Mouse (Mus musculus) heart, embryonic 10.5 days (tissue): ENCODE measurements around the gene Tnip1. TPM values are rescaled to one million over a fixed set of nuclear protein-coding genes. Genes with fewer than 3 reads are reported as not detected.
"Not testable (repeated sequence)": the region's sequence is repeated elsewhere in the genome, so short reads cannot be mapped to it uniquely, and the experiment has no call there.

ENCODE experiments used
- DNase-seq: peaks from one replicate; pipeline ENCODE4 v3.0.0-alpha.2; 2017; ENCODE audit warnings: low spot score
- H3K27ac ChIP-seq: fragments of 300-500 bp; sonication (generic); 2 replicates; pipeline ENCODE4 v1.5.1; 2016; ENCODE audit warnings: mild to moderate bottlenecking
- H3K27me3 ChIP-seq: fragments of 300-500 bp; sonication (generic); 2 replicates; pipeline ENCODE4 v1.6.1; 2016; ENCODE audit warnings: mild to moderate bottlenecking; ENCODE audit not compliant: poor library complexity, insufficient read depth, severe bottlenecking
- H3K36me3 ChIP-seq: fragments of 300-500 bp; sonication (generic); 2 replicates; pipeline ENCODE4 v1.6.1; 2016; ENCODE audit warnings: mild to moderate bottlenecking, moderate library complexity
- H3K4me1 ChIP-seq: fragments of 300-500 bp; sonication (generic); 2 replicates; pipeline ENCODE4 v1.6.1; 2016; ENCODE audit warnings: mild to moderate bottlenecking
- H3K4me3 ChIP-seq: fragments of 300-500 bp; sonication (generic); 2 replicates; pipeline ENCODE4 v1.5.1; 2016; ENCODE audit warnings: mild to moderate bottlenecking, moderate library complexity
- H3K9me3 ChIP-seq: fragments of 300-500 bp; sonication (generic); 2 replicates; pipeline ENCODE4 v1.6.1; 2016; ENCODE audit warnings: mild to moderate bottlenecking, moderate library complexity
- WGBS: fragments of 180-500 bp; shearing (Covaris S2); methylation state at CpG from one replicate; pipeline ENCODE4 v1.1.7; 2016; 5-methylcytosine and 5-hydroxymethylcytosine counted together
- polyA plus RNA-seq: library from polyadenylated mRNA; unstranded; fragments of >200 nt; fragmentation: Nextera tagmentation; extraction: Ambion mirVana; gene quantifications from 2 replicates; pipeline ENCODE4 v1.2.1, GENCODE M21; 2016

The Tnip1 gene
- polyA plus RNA-seq, 1 experiment from 2014 or later, result 22.7 TPM

DNA sequence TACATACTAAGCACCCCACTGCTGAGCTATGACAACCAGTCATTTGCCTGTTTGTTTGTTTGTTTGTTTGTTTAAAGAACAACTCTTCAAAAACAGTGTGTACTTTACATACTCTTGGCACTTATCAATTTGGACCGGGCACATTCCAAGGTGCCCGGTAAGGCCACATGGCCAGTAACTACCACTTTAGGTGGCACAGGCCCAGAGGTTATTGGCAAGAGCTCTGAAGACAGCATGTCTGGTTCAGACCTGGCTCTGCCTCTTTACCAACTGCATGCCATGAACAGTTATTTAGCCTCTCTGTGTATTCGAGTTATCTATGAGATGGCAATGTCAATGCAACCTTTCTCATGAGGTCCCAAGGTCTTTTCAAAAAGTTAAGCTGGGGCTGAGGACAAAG is 66.1 kb downstream of the Tnip1 start:
- not testable (repeated sequence) for H3K36me3 ChIP-seq, DNase-seq, H3K4me3 ChIP-seq, H3K27me3 ChIP-seq, H3K9me3 ChIP-seq, H3K27ac ChIP-seq
- 82% methylated on average over 3 of the region's 3 CpGs for WGBS
- H3K4me1 ChIP-seq, result peaks cover 14% of the 10 kb centered on the region; the same call in 1 of the 2 replicates

DNA sequence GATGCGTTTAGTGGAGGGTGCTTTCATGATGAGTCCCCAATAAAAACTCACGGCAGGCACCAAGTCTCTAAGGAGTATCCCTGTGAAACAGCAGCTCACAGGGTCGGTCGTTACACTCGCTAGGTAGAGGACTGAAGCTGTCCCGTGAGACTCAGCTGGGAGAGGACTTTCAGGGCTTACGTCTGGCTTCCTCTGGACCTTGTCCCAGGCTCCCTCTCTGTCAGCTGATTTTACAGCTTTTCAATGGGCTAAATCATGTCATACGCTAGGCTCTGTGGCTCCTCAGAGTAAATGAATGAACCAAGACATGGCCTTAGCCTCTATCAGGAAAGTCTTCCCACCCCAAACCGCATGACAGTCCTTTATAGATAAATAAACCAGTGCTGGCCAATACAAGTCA is 68.1 kb downstream of the Tnip1 start:
- DNase-seq, result no peak
- no peak overlapping the region for H3K4me3 ChIP-seq
- WGBS, result 68% methylated on average over 9 of the region's 9 CpGs
- H3K9me3 ChIP-seq, result no peaks in the 10 kb centered on the region
- no peaks in the 10 kb centered on the region for H3K36me3 ChIP-seq
- H3K27me3 ChIP-seq, result no peaks in the 10 kb centered on the region
- no peak overlapping the region for H3K27ac ChIP-seq
- H3K4me1 ChIP-seq, result peaks cover 14% of the 10 kb centered on the region; the same call in 1 of the 2 replicates

DNA sequence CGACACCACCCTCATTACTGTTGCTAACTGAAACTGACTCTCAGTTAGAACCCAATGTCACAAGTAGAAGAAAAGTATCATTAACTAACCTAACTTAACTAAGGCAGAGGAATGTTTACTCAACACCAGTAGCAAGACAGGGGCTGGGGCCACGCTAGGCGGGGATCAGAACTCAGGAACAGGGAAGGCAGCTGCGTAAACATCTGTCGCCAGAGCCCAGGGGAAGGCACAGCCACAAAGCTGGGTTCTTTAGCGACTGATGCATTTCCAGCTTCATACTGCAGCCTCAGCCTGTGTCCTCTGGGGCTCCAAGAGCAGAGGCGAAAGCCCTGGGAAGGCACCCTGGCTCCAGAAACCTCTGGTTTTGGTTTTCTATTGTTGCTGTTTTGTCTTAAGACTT is 70.6 kb downstream of the Tnip1 start:
- Histone ChIP-seq H3K27ac (no peak overlapping the region), H3K27me3 (no peaks in the 10 kb centered on the region), H3K36me3 (no peaks in the 10 kb centered on the region), H3K4me3 (no peak overlapping the region), H3K9me3 (no peaks in the 10 kb centered on the region), H3K4me1 (0 out of 2 replicates have a peak, but pooled peaks cover 2% of the 10 kb centered on the region)
- no peak for DNase-seq
- 54% methylated on average over 7 of the region's 7 CpGs for WGBS

DNA sequence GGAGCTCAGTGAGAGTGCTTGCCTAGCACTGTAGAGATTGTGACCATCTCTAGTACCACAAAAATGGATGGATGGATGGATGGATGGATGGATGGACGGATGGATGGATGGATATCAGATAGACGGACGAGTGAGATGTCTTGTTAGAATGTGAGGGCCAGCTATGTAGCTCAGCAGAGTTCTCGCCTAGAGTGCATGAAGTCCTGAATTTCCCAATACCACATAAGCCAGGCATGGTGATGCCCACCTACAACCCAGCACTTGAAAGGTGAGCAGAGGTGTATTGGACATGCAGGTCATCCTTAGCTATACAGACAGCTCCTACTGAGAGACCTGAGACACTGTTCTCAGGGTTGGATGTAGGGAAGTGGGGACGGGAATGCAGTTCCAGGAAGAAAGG is 71.4 kb downstream of the Tnip1 start:
- Histone ChIP-seq H3K9me3 (no peaks in the 10 kb centered on the region), H3K4me3 (no peak overlapping the region), H3K27ac (no peak overlapping the region), H3K36me3 (no peaks in the 10 kb centered on the region), H3K4me1 (no peaks in the 10 kb centered on the region), H3K27me3 (no peaks in the 10 kb centered on the region)
- 83% methylated on average over 5 of the region's 5 CpGs for WGBS
- DNase-seq, result no peak

DNA sequence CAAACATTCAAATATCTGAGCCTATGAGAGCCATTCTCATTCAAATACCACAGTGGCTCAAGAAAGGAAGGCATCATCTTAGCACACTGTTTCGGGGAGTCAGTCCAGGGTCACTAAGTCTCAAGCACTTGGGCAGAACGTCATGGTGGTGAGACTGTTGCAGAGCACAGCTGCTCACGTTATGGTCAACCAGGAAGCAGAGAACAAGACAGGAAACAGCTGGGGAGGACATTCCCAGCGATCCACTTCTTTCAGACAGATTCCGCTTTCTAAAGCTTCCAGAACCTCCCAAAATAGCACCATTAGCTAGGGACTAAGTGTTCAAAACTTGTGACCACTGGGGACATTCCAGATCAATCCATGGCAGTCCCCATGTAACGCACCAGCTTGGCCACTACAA is 74.8 kb downstream of the Tnip1 start:
- 64% methylated on average over 6 of the region's 6 CpGs for WGBS
- no peak for DNase-seq
- peaks cover 22% of the 10 kb centered on the region for H3K4me1 ChIP-seq
- no peaks in the 10 kb centered on the region for H3K27me3 ChIP-seq
- H3K9me3 ChIP-seq, result no peaks in the 10 kb centered on the region
- no peak overlapping the region for H3K4me3 ChIP-seq
- no peak overlapping the region for H3K27ac ChIP-seq
- no peaks in the 10 kb centered on the region for H3K36me3 ChIP-seq

DNA sequence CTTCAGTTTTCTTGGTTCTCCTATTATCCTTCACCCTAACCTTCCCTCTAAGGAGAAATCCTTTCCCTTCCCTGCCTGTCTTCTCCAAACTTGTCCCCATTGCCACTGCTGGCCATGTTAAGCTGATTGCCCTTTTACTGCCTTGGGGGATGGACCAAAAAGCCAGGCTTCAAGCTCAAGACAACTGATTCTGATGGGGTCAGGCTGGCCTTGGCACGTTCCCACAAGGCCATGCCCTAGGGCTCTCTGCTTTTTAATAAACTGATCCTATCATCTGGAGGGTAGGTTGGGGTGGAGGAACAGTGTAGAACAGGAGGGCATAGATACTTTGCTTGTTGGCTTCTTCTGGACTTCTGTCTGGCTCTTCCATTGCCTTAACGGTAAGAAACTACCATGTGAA is 77.3 kb downstream of the Tnip1 start:
- Histone ChIP-seq H3K36me3 (no peaks in the 10 kb centered on the region), H3K4me1 (peaks cover 42% of the 10 kb centered on the region), H3K4me3 (no peak overlapping the region), H3K9me3 (no peaks in the 10 kb centered on the region), H3K27ac (peak overlapping the region; percentile 77), H3K27me3 (no peaks in the 10 kb centered on the region)
- no peak for DNase-seq
- WGBS, result 84% methylated on average over 2 of the region's 2 CpGs

DNA sequence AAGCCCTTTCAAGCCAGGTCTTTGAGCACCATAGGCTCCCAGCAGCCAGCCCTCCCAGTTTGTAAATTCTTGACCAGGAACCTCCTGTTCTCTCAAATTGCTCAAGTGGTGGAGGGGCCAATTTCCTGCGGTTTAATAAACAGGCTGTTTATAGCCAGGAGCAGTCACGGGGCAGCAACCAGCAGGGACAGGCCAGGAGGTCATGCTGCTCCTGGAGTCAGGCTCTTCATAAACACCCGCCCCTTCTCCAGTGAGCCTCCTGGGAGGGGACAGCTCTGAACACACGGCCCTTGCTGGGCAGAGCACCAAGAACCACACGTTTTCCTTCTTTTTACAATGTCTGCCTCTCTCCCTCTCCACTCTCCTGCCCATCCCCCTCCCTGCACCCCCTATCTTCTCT is 77.8 kb downstream of the Tnip1 start:
- no peak for DNase-seq
- WGBS, result 22% methylated on average over 5 of the region's 5 CpGs
- Histone ChIP-seq H3K27ac (peak overlapping the region; percentile 77), H3K9me3 (no peaks in the 10 kb centered on the region), H3K27me3 (no peaks in the 10 kb centered on the region), H3K36me3 (no peaks in the 10 kb centered on the region), H3K4me1 (peaks cover 47% of the 10 kb centered on the region), H3K4me3 (no peak overlapping the region)

DNA sequence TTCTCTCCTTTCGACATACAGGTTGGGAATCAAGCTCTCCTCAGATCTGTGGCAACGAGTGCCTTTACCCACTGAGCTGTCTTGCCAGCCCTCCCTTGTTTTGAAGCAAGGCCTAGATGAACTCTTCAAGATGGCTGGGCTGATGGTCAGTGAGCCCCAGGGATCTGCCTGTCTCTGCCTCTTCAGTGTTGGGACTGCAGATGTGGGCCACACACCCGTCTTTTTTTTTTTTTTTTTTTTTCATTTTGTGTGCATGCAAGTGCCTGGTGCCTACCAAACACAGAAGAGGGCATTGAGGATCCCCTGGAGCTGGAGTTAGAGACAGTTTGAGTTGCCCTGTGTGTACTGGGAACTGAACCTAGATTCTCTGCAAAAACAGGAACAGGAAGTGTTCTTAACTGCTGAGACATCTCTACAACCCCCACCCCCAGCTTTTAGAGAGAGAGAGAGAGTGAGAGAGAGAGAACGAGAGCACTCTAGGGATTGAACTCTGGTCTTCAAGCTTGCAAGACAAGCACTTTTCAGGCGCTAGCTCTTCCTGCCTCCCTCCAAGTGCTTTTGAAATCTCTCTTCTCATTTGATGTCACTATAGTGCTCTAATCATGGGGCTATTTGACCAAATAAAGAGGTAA is 78.4 kb downstream of the Tnip1 start:
- no peak for DNase-seq
- Histone ChIP-seq H3K4me1 (peaks cover 53% of the 10 kb centered on the region), H3K9me3 (no peaks in the 10 kb centered on the region), H3K27me3 (no peaks in the 10 kb centered on the region), H3K27ac (peak overlapping the region; percentile 77), H3K4me3 (no peak overlapping the region), H3K36me3 (no peaks in the 10 kb centered on the region)
- 73% methylated on average over 5 of the region's 5 CpGs for WGBS

DNA sequence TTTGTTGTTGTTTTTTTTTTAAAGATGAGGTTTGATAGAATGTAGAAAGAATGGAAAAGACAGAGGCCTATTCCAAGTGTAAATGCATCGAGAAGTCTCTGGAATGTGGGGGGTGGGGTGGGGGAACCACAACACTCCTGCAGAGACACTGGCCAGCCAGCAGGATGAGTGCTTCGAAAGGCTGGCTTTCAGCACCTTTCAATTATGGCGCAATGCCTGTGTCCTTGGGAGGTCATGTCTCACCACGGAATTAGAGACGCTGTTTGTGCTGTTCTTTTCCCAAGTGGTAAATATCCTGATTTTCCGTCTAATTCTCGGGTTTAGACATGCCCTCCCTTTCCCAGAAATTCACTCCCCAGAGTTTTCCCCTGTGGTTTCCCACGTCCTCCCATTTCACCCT is 80.0 kb downstream of the Tnip1 start:
- peak overlapping the region; percentile 89 for H3K27ac ChIP-seq
- WGBS, result 16% methylated on average over 8 of the region's 8 CpGs
- DNase-seq, result peak; percentile 89

DNA sequence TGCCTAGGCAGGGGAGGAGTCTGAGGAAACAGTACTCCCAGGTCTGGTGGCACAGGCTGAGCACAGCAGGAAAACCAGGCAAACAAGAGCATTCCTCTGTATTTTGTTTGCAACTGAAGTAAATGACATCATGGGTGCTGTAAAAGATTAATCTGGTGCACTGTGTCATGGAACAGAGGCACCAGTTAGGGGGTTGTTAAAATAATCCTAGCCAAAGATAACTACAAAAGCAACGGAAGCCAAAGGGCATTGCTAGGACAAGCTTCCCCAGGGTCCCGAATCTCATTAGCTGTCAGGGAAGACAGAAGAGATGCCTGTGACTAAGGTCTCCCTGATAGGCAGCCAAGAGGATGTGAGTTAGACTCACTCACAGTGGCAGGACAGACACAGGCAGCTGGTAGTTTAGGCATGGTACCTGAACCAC is 81.7 kb downstream of the Tnip1 start:
- no peak for DNase-seq
- peak overlapping the region; percentile 87 for H3K27ac ChIP-seq
- no peaks in the 10 kb centered on the region for H3K36me3 ChIP-seq
- H3K27me3 ChIP-seq, result no peaks in the 10 kb centered on the region
- no peak overlapping the region for H3K4me3 ChIP-seq
- H3K4me1 ChIP-seq, result peaks cover 53% of the 10 kb centered on the region
- 0% methylated on average over 2 of the region's 2 CpGs for WGBS
- H3K9me3 ChIP-seq, result no peaks in the 10 kb centered on the region

More for the DNA sequence above, 80.0 kb downstream of the Tnip1 start:
- Histone ChIP-seq H3K9me3 (no peaks in the 10 kb centered on the region), H3K4me3 (no peak overlapping the region), H3K36me3 (no peaks in the 10 kb centered on the region), H3K27me3 (no peaks in the 10 kb centered on the region), H3K4me1 (peaks cover 53% of the 10 kb centered on the region)

DNA sequence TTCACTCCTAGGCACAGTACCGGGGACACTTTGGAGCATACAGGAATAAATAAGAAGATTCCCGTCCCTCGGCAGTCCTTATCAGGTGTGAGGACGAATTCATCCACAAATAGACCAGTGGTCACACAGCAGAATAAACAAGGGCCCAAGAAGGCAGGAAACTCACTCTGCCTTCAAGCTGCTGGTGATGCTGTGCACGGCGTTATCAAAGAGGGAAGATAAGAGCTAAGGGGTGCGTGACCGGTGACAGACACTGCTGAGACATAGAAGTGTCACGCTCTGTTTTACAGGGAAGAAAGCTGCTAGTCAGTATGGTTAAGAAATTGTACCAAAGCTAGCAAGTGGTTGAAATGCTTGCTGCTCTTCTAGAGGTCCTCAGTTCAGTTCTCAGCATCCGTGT is 82.8 kb downstream of the Tnip1 start:
- no peaks in the 10 kb centered on the region for H3K36me3 ChIP-seq
- WGBS, result 11% methylated on average over 10 of the region's 10 CpGs
- peak; percentile 86 for DNase-seq
- peaks cover 46% of the 10 kb centered on the region for H3K4me1 ChIP-seq
- H3K9me3 ChIP-seq, result no peaks in the 10 kb centered on the region
- H3K4me3 ChIP-seq, result no peak overlapping the region
- no peaks in the 10 kb centered on the region for H3K27me3 ChIP-seq
- H3K27ac ChIP-seq, result peak overlapping the region; percentile 87

DNA sequence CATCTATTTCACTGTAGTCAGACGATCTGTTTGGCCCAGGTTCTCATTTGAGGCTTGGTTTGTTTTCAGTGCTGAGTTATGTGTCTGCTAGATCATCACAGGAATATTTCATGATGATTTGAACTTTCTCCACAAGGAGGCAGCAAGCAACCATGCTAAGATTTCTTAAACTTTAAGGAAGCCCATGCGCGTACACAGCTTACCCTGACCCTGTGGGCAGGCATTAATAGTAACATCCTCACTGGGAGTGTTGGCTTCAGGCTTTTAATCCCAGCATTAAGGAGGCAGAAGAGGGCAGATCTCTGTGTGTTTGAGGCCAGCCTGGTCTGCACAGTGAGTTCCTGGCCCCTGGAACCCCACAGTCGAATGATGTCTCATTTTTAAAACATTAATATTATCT is 83.3 kb downstream of the Tnip1 start:
- peaks cover 41% of the 10 kb centered on the region for H3K4me1 ChIP-seq
- DNase-seq, result peak; percentile 79
- no peak overlapping the region for H3K4me3 ChIP-seq
- H3K9me3 ChIP-seq, result no peaks in the 10 kb centered on the region
- peak overlapping the region; percentile 87 for H3K27ac ChIP-seq
- WGBS, result 25% methylated on average over 4 of the region's 4 CpGs
- H3K36me3 ChIP-seq, result peaks cover 2% of the 10 kb centered on the region
- H3K27me3 ChIP-seq, result no peaks in the 10 kb centered on the region

DNA sequence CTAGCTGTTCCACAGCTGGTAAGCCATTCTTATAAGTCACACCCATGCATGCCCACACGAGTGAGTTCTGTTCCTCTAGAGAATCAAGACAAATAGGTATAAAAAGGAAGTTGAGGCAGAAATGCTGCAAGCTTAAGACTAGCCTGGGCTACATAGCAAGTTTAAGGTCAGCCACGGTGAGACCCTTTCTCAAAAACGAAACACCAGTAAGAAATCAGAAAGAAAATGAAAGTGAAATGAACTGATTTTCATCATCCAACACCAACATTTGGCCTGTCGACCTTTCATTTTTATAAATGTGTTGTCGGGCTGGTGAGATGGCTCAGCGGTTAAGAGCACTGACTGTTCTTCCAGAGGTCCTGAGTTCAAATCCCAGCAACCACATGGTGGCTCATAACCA is 83.8 kb downstream of the Tnip1 start:
- no peak overlapping the region for H3K27ac ChIP-seq
- H3K4me3 ChIP-seq, result no peak overlapping the region
- H3K9me3 ChIP-seq, result no peaks in the 10 kb centered on the region
- peaks cover 7% of the 10 kb centered on the region for H3K36me3 ChIP-seq
- H3K4me1 ChIP-seq, result peaks cover 40% of the 10 kb centered on the region
- no peaks in the 10 kb centered on the region for H3K27me3 ChIP-seq
- WGBS, result 73% methylated on average over 6 of the region's 6 CpGs
- DNase-seq, result no peak

DNA sequence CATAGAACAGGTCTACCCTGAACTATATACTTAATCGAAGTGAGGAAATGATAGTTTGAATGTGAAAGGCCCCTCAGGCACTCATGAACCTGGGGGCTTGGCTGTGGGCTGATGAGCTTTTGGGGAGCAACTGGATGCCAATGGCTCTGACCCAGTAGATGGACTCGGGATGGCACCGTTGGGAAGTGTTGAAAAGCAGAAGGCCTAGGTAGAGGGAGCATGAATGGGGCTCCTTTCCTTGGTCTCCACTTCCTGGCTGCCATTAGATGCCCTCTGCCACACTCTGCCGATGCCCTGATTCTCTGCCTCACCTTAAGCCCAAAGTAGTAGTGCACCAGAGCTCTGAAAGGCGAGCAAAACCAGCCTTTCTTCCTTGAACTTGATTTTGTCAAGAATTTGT is 86.7 kb downstream of the Tnip1 start:
- no peak for DNase-seq
- Histone ChIP-seq H3K9me3 (no peaks in the 10 kb centered on the region), H3K4me1 (peaks cover 16% of the 10 kb centered on the region), H3K36me3 (peaks cover 34% of the 10 kb centered on the region), H3K27me3 (no peaks in the 10 kb centered on the region), H3K4me3 (no peak overlapping the region), H3K27ac (no peak overlapping the region)
- WGBS, result 87% methylated on average over 5 of the region's 5 CpGs
